Mouse (Mus musculus): ENCODE measurements around the gene Tln2. TPM values are rescaled to one million over a fixed set of nuclear protein-coding genes. Genes with fewer than 3 reads are reported as not detected.

Gene Tln2
- total and polyA plus RNA-seq, 2 experiments from 2014 or later = 31.3 to 45.9 TPM

- H3K27me3 ChIP-seq (ENCODE audit: insufficient read depth, low read length) = no peaks in the 10 kb centered on the region
- no peaks in the 10 kb centered on the region for H3K9me3 ChIP-seq (ENCODE audit: low read length)
- no peak overlapping the region for H3K4me2 ChIP-seq (ENCODE audit: low read depth)
- H3K36me3 ChIP-seq (ENCODE audit: insufficient read depth) = no peaks in the 10 kb centered on the region
- no peaks in the 10 kb centered on the region for H3K4me1 ChIP-seq (ENCODE audit: insufficient read depth)
- no peak for ATAC-seq
- no peak overlapping the region for H3K4me3 ChIP-seq (ENCODE audit: low read depth, low read length)
- H3K9ac ChIP-seq = no peak overlapping the region
- WGBS = 79% methylated on average over 7 of the region's 7 CpGs
- H3K27ac ChIP-seq (ENCODE audit: low read depth, low read length) = no peak overlapping the region
- peak; percentile 43 for TF ChIP-seq CTCF (IDR thresholded peaks at IDR 0.05; ENCODE audit: low read depth)
- DNase-seq = peak; percentile 20
Observed at GRCm38 (mm10) chr9:67348983-67349382, 210.5 kb downstream of the Tln2 start.

GRCm38 (mm10) chr9:67347184-67347583 lies 212.3 kb downstream of the Tln2 start:
- WGBS = 72% methylated on average over 5 of the region's 5 CpGs
- no peaks in the 10 kb centered on the region for H3K36me3 ChIP-seq (ENCODE audit: insufficient read depth)

GRCm38 (mm10) chr9:67331281-67331680 lies 228.2 kb downstream of the Tln2 start:
- 86% methylated on average over 3 of the region's 3 CpGs for WGBS
- Histone ChIP-seq H3K4me2 (ENCODE audit: low read depth) (no peak overlapping the region), H3K36me3 (ENCODE audit: insufficient read depth) (no peaks in the 10 kb centered on the region), H3K9me3 (ENCODE audit: low read length) (no peaks in the 10 kb centered on the region), H3K4me1 (ENCODE audit: insufficient read depth) (no peaks in the 10 kb centered on the region), H3K27me3 (ENCODE audit: insufficient read depth, low read length) (no peaks in the 10 kb centered on the region), H3K4me3 (ENCODE audit: low read depth, low read length) (no peak overlapping the region), H3K27ac (ENCODE audit: low read depth, low read length) (no peak overlapping the region), H3K9ac (no peak overlapping the region)
- ATAC-seq (no peak), DNase-seq (no peak)
- TF ChIP-seq CTCF (IDR thresholded peaks at IDR 0.05; ENCODE audit: low read depth) = no peak

More at GRCm38 (mm10) chr9:67347184-67347583, 212.3 kb downstream of the Tln2 start:
- Histone ChIP-seq H3K4me2 (ENCODE audit: low read depth) (no peak overlapping the region), H3K9ac (no peak overlapping the region), H3K9me3 (ENCODE audit: low read length) (no peaks in the 10 kb centered on the region), H3K27ac (ENCODE audit: low read depth, low read length) (no peak overlapping the region), H3K4me3 (ENCODE audit: low read depth, low read length) (no peak overlapping the region), H3K27me3 (ENCODE audit: insufficient read depth, low read length) (no peaks in the 10 kb centered on the region), H3K4me1 (ENCODE audit: insufficient read depth) (no peaks in the 10 kb centered on the region)
- ATAC-seq (no peak), DNase-seq (no peak)
- TF ChIP-seq CTCF (IDR thresholded peaks at IDR 0.05; ENCODE audit: low read depth) = no peak

- whole genome bisulfite sequencing = 81% methylated on average over 3 of the region's 3 CpGs
- TF ChIP-seq CTCF (IDR thresholded peaks at IDR 0.05; ENCODE audit: low read depth) = no peak
Observed at GRCm38 (mm10) chr9:67328451-67328850, 231.1 kb downstream of the Tln2 start.

GRCm38 (mm10) chr9:67321886-67322285 lies 237.6 kb downstream of the Tln2 start:
- no peaks in the 10 kb centered on the region for H3K9me3 ChIP-seq (ENCODE audit: low read length)
- no peak overlapping the region for H3K4me2 ChIP-seq (ENCODE audit: low read depth)
- H3K27ac ChIP-seq (ENCODE audit: low read depth, low read length) = no peak overlapping the region
- ATAC-seq = no peak
- H3K9ac ChIP-seq = no peak overlapping the region
- 71% methylated on average over 6 of the region's 6 CpGs for WGBS
- H3K4me1 ChIP-seq (ENCODE audit: insufficient read depth) = no peaks in the 10 kb centered on the region
- no peaks in the 10 kb centered on the region for H3K27me3 ChIP-seq (ENCODE audit: insufficient read depth, low read length)
- DNase-seq = peak; percentile 36
- H3K36me3 ChIP-seq (ENCODE audit: insufficient read depth) = no peaks in the 10 kb centered on the region
- H3K4me3 ChIP-seq (ENCODE audit: low read depth, low read length) = no peak overlapping the region
- no peak for TF ChIP-seq CTCF (IDR thresholded peaks at IDR 0.05; ENCODE audit: low read depth)

More at GRCm38 (mm10) chr9:67328451-67328850, 231.1 kb downstream of the Tln2 start:
- DNase-seq = no peak
- H3K9me3 ChIP-seq (ENCODE audit: low read length) = no peaks in the 10 kb centered on the region
- no peak overlapping the region for H3K4me3 ChIP-seq (ENCODE audit: low read depth, low read length)
- H3K27me3 ChIP-seq (ENCODE audit: insufficient read depth, low read length) = no peaks in the 10 kb centered on the region
- H3K27ac ChIP-seq (ENCODE audit: low read depth, low read length) = no peak overlapping the region
- no peaks in the 10 kb centered on the region for H3K36me3 ChIP-seq (ENCODE audit: insufficient read depth)
- no peak overlapping the region for H3K4me2 ChIP-seq (ENCODE audit: low read depth)
- no peak overlapping the region for H3K9ac ChIP-seq
- ATAC-seq = no peak
- H3K4me1 ChIP-seq (ENCODE audit: insufficient read depth) = no peaks in the 10 kb centered on the region

- Histone ChIP-seq H3K36me3 (ENCODE audit: insufficient read depth) (0 out of 2 replicates have a peak, but pooled peaks cover 6% of the 10 kb centered on the region), H3K9me3 (ENCODE audit: low read length) (no peaks in the 10 kb centered on the region), H3K27ac (ENCODE audit: low read depth, low read length) (no peak overlapping the region), H3K4me3 (ENCODE audit: low read depth, low read length) (no peak overlapping the region), H3K9ac (no peak overlapping the region), H3K4me1 (ENCODE audit: insufficient read depth) (no peaks in the 10 kb centered on the region), H3K27me3 (ENCODE audit: insufficient read depth, low read length) (no peaks in the 10 kb centered on the region), H3K4me2 (ENCODE audit: low read depth) (no peak overlapping the region)
- peak; percentile 70 for TF ChIP-seq CTCF (IDR thresholded peaks at IDR 0.05; ENCODE audit: low read depth)
- ATAC-seq (peak; percentile 56), DNase-seq (peak; percentile 61)
- 7% methylated on average over 3 of the region's 3 CpGs for WGBS
Observed at GRCm38 (mm10) chr9:67315356-67315755, 244.1 kb downstream of the Tln2 start.

GRCm38 (mm10) chr9:67304992-67305391 lies 254.5 kb downstream of the Tln2 start:
- H3K9me3 ChIP-seq (ENCODE audit: low read length) = no peaks in the 10 kb centered on the region
- no peak overlapping the region for H3K27ac ChIP-seq (ENCODE audit: low read depth, low read length)
- 73% methylated on average over 6 of the region's 6 CpGs for WGBS
- DNase-seq = no peak
- H3K4me2 ChIP-seq (ENCODE audit: low read depth) = no peak overlapping the region
- H3K27me3 ChIP-seq (ENCODE audit: insufficient read depth, low read length) = no peaks in the 10 kb centered on the region
- no peak for ATAC-seq
- H3K4me3 ChIP-seq (ENCODE audit: low read depth, low read length) = no peak overlapping the region
- H3K9ac ChIP-seq = no peak overlapping the region
- no peaks in the 10 kb centered on the region for H3K4me1 ChIP-seq (ENCODE audit: insufficient read depth)
- H3K36me3 ChIP-seq (ENCODE audit: insufficient read depth) = peaks cover 8% of the 10 kb centered on the region; the same call in 1 of the 2 replicates
- no peak for TF ChIP-seq CTCF (IDR thresholded peaks at IDR 0.05; ENCODE audit: low read depth)
